Comparison of ENCODE assay signal across 9 mouse cellular contexts in genomic region chr15:99583463-99584344, GRCm38 (mm10). TPM values are rescaled to one million over a fixed set of nuclear protein-coding genes. Genes with fewer than 3 reads are reported as not detected.
A peak's percentile ranks its signal among the peaks of the same experiment; 100 is the strongest.
DNase-seq lines count a peak whose midpoint lies in the region; ATAC-seq and TF ChIP-seq lines count a peak whose summit lies in the region.
"Had no signal": no experiment of that assay in that cellular context is flagged by ENCODE, and none has a peak within 500 bp of the region (broad histone marks: within the 10 kb centered on the region; RNA-seq: fewer than 3 reads in every experiment).

No protein-coding gene starts in this region.

- H3K4me1 ChIP-seq in heart, embryonic 12.5 days (replicated peaks): peaks cover 25% of the 10 kb centered on the region
- peaks cover 10% of the 10 kb centered on the region for H3K4me1 ChIP-seq in kidney, postnatal 0 days (replicated peaks; ENCODE audit: insufficient read depth, low read length)

- H3K4me2 ChIP-seq in heart, embryonic 12.5 days: peak overlapping the region; percentile 66
- H3K4me2 ChIP-seq in kidney, postnatal 0 days (ENCODE audit: low read length): peak overlapping the region; percentile 54

- peak overlapping the region; percentile 52 for H3K9ac ChIP-seq in heart, embryonic 12.5 days
- peak overlapping the region; percentile 40 for H3K9ac ChIP-seq in kidney, postnatal 0 days (ENCODE audit: low read depth, low read length)

- H3K4me3 ChIP-seq in heart, embryonic 12.5 days: peak overlapping the region; percentile 41
- peak overlapping the region; percentile 10; the same call in 1 of the 2 replicates for H3K4me3 ChIP-seq in kidney, postnatal 0 days (replicated peaks; ENCODE audit: low read depth, low read length)

- peak; percentile 73 for ATAC-seq in frontal cortex, adult (ENCODE audit: low TSS enrichment)
- ATAC-seq in common myeloid progenitor, adult 5-6 weeks (replicated peaks; ENCODE audit: low read depth, poor library complexity, severe bottlenecking): peak; percentile 42
- ATAC-seq in heart, embryonic 12.5 days (ENCODE audit: insufficient number of reproducible peaks, low FRiP score): no peak
- no peak for ATAC-seq in kidney, postnatal 0 days (replicated peaks; ENCODE audit: low FRiP score, low read depth)

- no peak for TF ChIP-seq CTCF in kidney, postnatal 0 days (IDR thresholded peaks at IDR 0.05; ENCODE audit: low read depth)

- H3K27me3 ChIP-seq in heart, embryonic 12.5 days (replicated peaks): peaks cover 97% of the 10 kb centered on the region
- peaks cover 40% of the 10 kb centered on the region for H3K27me3 ChIP-seq in kidney, postnatal 0 days (ENCODE audit: insufficient read depth, low read length)

- H3K9me3 ChIP-seq in heart, embryonic 12.5 days (replicated peaks): no peaks in the 10 kb centered on the region
- no peaks in the 10 kb centered on the region for H3K9me3 ChIP-seq in kidney, postnatal 0 days (replicated peaks; ENCODE audit: low read length)

- no peaks in the 10 kb centered on the region for H3K36me3 ChIP-seq in heart, embryonic 12.5 days
- H3K36me3 ChIP-seq in kidney, postnatal 0 days (ENCODE audit: insufficient read depth, low read length): no peaks in the 10 kb centered on the region

- no peak for DNase-seq in frontal cortex, postnatal 10 days (ENCODE audit: low spot score in 2 of 2)
- peak; percentile 64 for DNase-seq in kidney, postnatal 0 days (ENCODE audit: low spot score)
- peak; percentile 54 to 61 for DNase-seq in lung, postnatal 4 days
- no peak for DNase-seq in thymus, postnatal 25 days
- no peak for DNase-seq in spleen, adult 12 weeks (ENCODE audit: low spot score)

- H3K27ac ChIP-seq in heart, embryonic 12.5 days (ENCODE audit: poor library complexity, severe bottlenecking): no peak overlapping the region
- no peak overlapping the region for H3K27ac ChIP-seq in kidney, postnatal 0 days

- 3% methylated on average over 54 of the region's 54 CpGs for WGBS in heart, embryonic 12.5 days
- WGBS in kidney, postnatal 0 days: 3% methylated on average over 51 of the region's 54 CpGs

RNA-seq across cellular contexts. Expression of gene Aqp2, which starts 4.8 kb away (rescaled TPM):
- not detected in 2 replicates for total RNA-seq in common myeloid progenitor, adult 5-6 weeks (2017)
- polyA plus RNA-seq in heart, embryonic 12.5 days (2016; fragmentation: Nextera tagmentation; extraction: Ambion mirVana): not detected in 2 replicates
- 662 and 798 TPM in 2 replicates for polyA plus RNA-seq in kidney, postnatal 0 days (2015; fragmentation: Nextera tagmentation; extraction: Ambion mirVana)
- total RNA-seq: CH12.LX had no signal

RNA-seq across cellular contexts. Expression of gene Aqp5, which starts 6.9 kb away (rescaled TPM):
- total RNA-seq in common myeloid progenitor, adult 5-6 weeks (2017): not detected in 2 replicates
- polyA plus RNA-seq in heart, embryonic 12.5 days (2016; fragmentation: Nextera tagmentation; extraction: Ambion mirVana): 0.58 and 0.70 TPM in 2 replicates
- polyA plus RNA-seq in kidney, postnatal 0 days (2015; fragmentation: Nextera tagmentation; extraction: Ambion mirVana): 2.2 and 2.3 TPM in 2 replicates
- total RNA-seq: CH12.LX had no signal

RNA-seq across cellular contexts. Expression of gene Aqp6, which starts 17.5 kb away (rescaled TPM):
- not detected in 2 replicates for total RNA-seq in common myeloid progenitor, adult 5-6 weeks (2017)
- not detected in 2 replicates for polyA plus RNA-seq in heart, embryonic 12.5 days (2016; fragmentation: Nextera tagmentation; extraction: Ambion mirVana)
- polyA plus RNA-seq in kidney, postnatal 0 days (2015; fragmentation: Nextera tagmentation; extraction: Ambion mirVana): 2.3 and 2.7 TPM in 2 replicates
- total RNA-seq: CH12.LX had no signal

RNA-seq across cellular contexts. Expression of gene Faim2, which starts 55.7 kb away (rescaled TPM):
- not detected in 2 replicates for total RNA-seq in common myeloid progenitor, adult 5-6 weeks (2017)
- 0.09 and 0.15 TPM in 2 replicates for polyA plus RNA-seq in heart, embryonic 12.5 days (2016; fragmentation: Nextera tagmentation; extraction: Ambion mirVana)
- 0.26 and 0.36 TPM in 2 replicates for polyA plus RNA-seq in kidney, postnatal 0 days (2015; fragmentation: Nextera tagmentation; extraction: Ambion mirVana)

Comparison
In these comparisons a context has a peak if more than half of its experiments do, and no peak if none do; other contexts are left out.
1. ATAC-seq: peak in frontal cortex, adult (single experiment) and common myeloid progenitor, adult 5-6 weeks (single experiment); none in heart, embryonic 12.5 days (single experiment) and kidney, postnatal 0 days (single experiment).
2. DNase-seq: peak in kidney, postnatal 0 days (single experiment) and lung, postnatal 4 days (2 of 2); none in frontal cortex, postnatal 10 days (0 of 2), thymus, postnatal 25 days (single experiment) and spleen, adult 12 weeks (single experiment).
3. RNA of gene Aqp2, which starts 4.8 kb away (polyA plus RNA-seq): 662 to 798 TPM in kidney, postnatal 0 days; not detected in heart, embryonic 12.5 days; every median in the first group is over 100 times any median in the second.